ENCODE assay signal across 8 mouse cellular contexts in genomic region chr8:70691727-70692231, GRCm38 (mm10). TPM values are rescaled to one million over a fixed set of nuclear protein-coding genes. Genes with fewer than 3 reads are reported as not detected.
DNase-seq lines count a peak whose midpoint lies in the region; ATAC-seq lines count a peak whose summit lies in the region.

No protein-coding gene starts in this region.

- peak; percentile 40 for DNase-seq in adrenal gland, postnatal 10 days
- DNase-seq in adrenal gland, postnatal 25 days = no peak
- peak; percentile 93 for DNase-seq in embryo, embryonic 9.5 days (ENCODE audit: extremely low spot score)
- DNase-seq in kidney, adult 11 months = peak; percentile 76
- peak; percentile 93 for DNase-seq in mesoderm, embryonic 11.5 days (ENCODE audit: low read depth, low spot score)
- no peak for DNase-seq in cerebellum, adult 11 months
- DNase-seq in c-Kit-positive CD71-positive TER-119-positive erythroid progenitor cells, embryonic 14.5 days (ENCODE audit: low spot score) = no peak

- no peak for ATAC-seq in activated CD4-positive, CD25-positive, alpha-beta regulatory T cell, adult 4 months

RNA-seq across cellular contexts. Expression of gene Jund, which starts 7.0 kb away (rescaled TPM):
- total RNA-seq in adrenal gland, postnatal 10 days (2021) = 100 to 1,000 TPM; 149 to 185 TPM
- total RNA-seq in adrenal gland, postnatal 25 days (2021) = 191 and 217 TPM in 2 replicates
- polyA plus RNA-seq in activated CD4-positive, CD25-positive, alpha-beta regulatory T cell, adult 4 months (2017; shearing (Covaris generic)) = 10 to 100 TPM; 12.5 to 20.0 TPM

RNA-seq across cellular contexts. Expression of gene Iqcn, which starts 11.5 kb away (rescaled TPM):
- under 1 TPM; 0.15 to 0.30 TPM for total RNA-seq in adrenal gland, postnatal 10 days (2021)
- 0.15 and 0.19 TPM in 2 replicates for total RNA-seq in adrenal gland, postnatal 25 days (2021)
- polyA plus RNA-seq in activated CD4-positive, CD25-positive, alpha-beta regulatory T cell, adult 4 months (2017; shearing (Covaris generic)) = not detected

RNA-seq across cellular contexts. Expression of gene Lsm4, which starts 18.7 kb away (rescaled TPM):
- 10 to 100 TPM; 91.5 to 94.7 TPM for total RNA-seq in adrenal gland, postnatal 10 days (2021)
- 66.1 and 86.8 TPM in 2 replicates for total RNA-seq in adrenal gland, postnatal 25 days (2021)
- 100 to 1,000 TPM; 115 to 120 TPM for polyA plus RNA-seq in activated CD4-positive, CD25-positive, alpha-beta regulatory T cell, adult 4 months (2017; shearing (Covaris generic))

RNA-seq across cellular contexts. Expression of gene Gm3336, which starts 26.6 kb away (rescaled TPM):
- total RNA-seq in adrenal gland, postnatal 10 days (2021) = not detected
- total RNA-seq in adrenal gland, postnatal 25 days (2021) = not detected in 2 replicates
- polyA plus RNA-seq in activated CD4-positive, CD25-positive, alpha-beta regulatory T cell, adult 4 months (2017; shearing (Covaris generic)) = not detected

RNA-seq across cellular contexts. Expression of gene Pgpep1, which starts 31.6 kb away (rescaled TPM):
- total RNA-seq in adrenal gland, postnatal 10 days (2021) = 10 to 100 TPM; 65.7 to 80.6 TPM
- 98.1 and 129 TPM in 2 replicates for total RNA-seq in adrenal gland, postnatal 25 days (2021)
- polyA plus RNA-seq in activated CD4-positive, CD25-positive, alpha-beta regulatory T cell, adult 4 months (2017; shearing (Covaris generic)) = 1 to 10 TPM; 7.1 to 7.4 TPM

Comparison
In these comparisons a context has a peak if more than half of its experiments do, and no peak if none do; other contexts are left out.
1. DNase-seq: peak in adrenal gland, postnatal 10 days (single experiment), embryo, embryonic 9.5 days (single experiment), kidney, adult 11 months (single experiment) and mesoderm, embryonic 11.5 days (single experiment); none in adrenal gland, postnatal 25 days (single experiment), cerebellum, adult 11 months (single experiment) and c-Kit-positive CD71-positive TER-119-positive erythroid progenitor cells, embryonic 14.5 days (single experiment).